Mouse (Mus musculus) granulocyte monocyte progenitor cell, adult 5-6 weeks (primary cell): Measurements from ENCODE around the gene Trim65. TPM values are rescaled to one million over a fixed set of nuclear protein-coding genes. Genes with fewer than 3 reads are reported as not detected.

ENCODE experiments used
- ATAC-seq: replicated peaks from 2 replicates; pipeline ENCODE4 v1.8.0; 2016; ENCODE audit warnings: mild to moderate bottlenecking, moderate TSS enrichment, inconsistent platforms; ENCODE audit not compliant: poor library complexity, severe bottlenecking
- total RNA-seq, 2 experiments: library from RNA; stranded (forward) in 1 of 2; stranded (reverse) in 1 of 2; fragments of 200-712, 200-1000 nt in 1 of 2; fragments of >200 nt in 1 of 2; fragmentation: Nextera tagmentation in 1 of 2; gene quantifications; 2 replicates each; pipeline ENCODE4 v1.2.3; 2014 to 2017

Gene Trim65
- total RNA-seq, 2 experiments from 2014 or later, result 7.0 to 11.6 TPM

- ATAC-seq, result peak; percentile 45
These were observed 20.8 kb downstream of the Trim65 start for GRCm38 (mm10) chr11:116110131-116110530.

- ATAC-seq, result peak; percentile 43
These were observed 21.4 kb downstream of the Trim65 start for GRCm38 (mm10) chr11:116109441-116110081.

- ATAC-seq, result no peak
These were observed 22.3 kb downstream of the Trim65 start for GRCm38 (mm10) chr11:116108464-116109137.

GRCm38 (mm10) chr11:116107777-116108285 is 23.1 kb downstream of the Trim65 start:
- ATAC-seq, result no peak

GRCm38 (mm10) chr11:116106963-116107776 is 23.8 kb downstream of the Trim65 start:
- ATAC-seq, result no peak

GRCm38 (mm10) chr11:116106154-116106962 is 24.6 kb downstream of the Trim65 start:
- no peak for ATAC-seq

- ATAC-seq, result no peak
These were observed 25.9 kb downstream of the Trim65 start for GRCm38 (mm10) chr11:116105065-116105464.

GRCm38 (mm10) chr11:116104006-116104646 is 26.8 kb downstream of the Trim65 start:
- ATAC-seq, result no peak

- ATAC-seq, result no peak
These were observed 27.4 kb downstream of the Trim65 start for GRCm38 (mm10) chr11:116103572-116103971.

- ATAC-seq, result no peak
These were observed 28.5 kb downstream of the Trim65 start for GRCm38 (mm10) chr11:116102472-116102871.

- 0 out of 2 replicates have a peak, but pooled peaks have one; percentile 16 for ATAC-seq
These were observed 29.0 kb downstream of the Trim65 start for GRCm38 (mm10) chr11:116101931-116102381.

GRCm38 (mm10) chr11:116100839-116101238 is 30.1 kb downstream of the Trim65 start:
- no peak for ATAC-seq

GRCm38 (mm10) chr11:116100385-116100784 is 30.5 kb downstream of the Trim65 start:
- ATAC-seq, result peak; percentile 50

- no peak for ATAC-seq
These were observed 31.5 kb downstream of the Trim65 start for GRCm38 (mm10) chr11:116099462-116099861.

- ATAC-seq, result no peak
These were observed 32.0 kb downstream of the Trim65 start for GRCm38 (mm10) chr11:116098711-116099460.

- no peak for ATAC-seq
These were observed 34.5 kb downstream of the Trim65 start for GRCm38 (mm10) chr11:116096213-116097108.

GRCm38 (mm10) chr11:116095573-116095972 is 35.4 kb downstream of the Trim65 start:
- ATAC-seq, result no peak
